Mouse (Mus musculus): ENCODE results near the gene Myo1g. TPM values are rescaled to one million over a fixed set of nuclear protein-coding genes. Genes with fewer than 3 reads are reported as not detected.

Gene Myo1g
- polyA plus RNA-seq (2021), result 0.06 TPM

DNA sequence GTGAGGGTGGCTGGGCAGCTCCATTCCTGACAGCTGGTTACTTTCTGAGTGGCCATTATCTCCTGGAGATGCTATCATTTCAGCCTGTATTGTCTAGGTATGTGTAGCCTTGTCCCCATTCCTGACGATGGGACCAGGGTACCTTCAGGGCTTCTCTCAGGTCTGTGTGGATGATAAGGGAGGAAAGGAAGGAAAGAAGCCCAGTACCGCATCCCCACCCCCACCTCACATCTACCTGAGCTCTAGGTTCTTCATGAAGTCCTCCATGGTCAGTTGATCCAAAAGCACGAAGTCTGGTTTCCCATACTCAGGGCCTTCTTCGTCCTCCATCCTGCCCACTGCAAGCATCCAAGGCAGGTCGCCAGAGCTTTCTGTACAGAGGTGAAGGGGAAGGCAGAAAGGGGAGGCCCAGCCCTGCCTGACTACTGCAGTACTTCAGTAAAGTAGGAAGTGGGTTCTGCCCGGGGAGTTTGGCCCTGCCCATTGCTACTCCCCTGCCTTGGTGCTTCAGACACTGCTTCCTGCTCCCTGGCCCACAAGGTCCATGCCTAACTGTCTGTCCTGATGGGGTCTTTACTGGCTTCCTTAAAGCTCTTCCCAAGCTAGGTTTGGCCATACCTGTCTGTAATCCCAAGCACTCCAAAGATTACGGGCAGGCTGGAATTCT is at the start of gene Myo1g:
Gene Myo1g, minus strand, starts transcription at position 459 of the 667 bp plus-strand sequence.
- DNase-seq (ENCODE audit: low read depth, low spot score) (no peak), ATAC-seq (no peak)
- in situ Hi-C loops (cut with MboI; ENCODE audit: low pct_unique_long_range_greater_than_20kb), result no loop called here
- ChIA-PET CTCF (interaction anchor here (1.6 kb wide), 1 partner anchor 17 kb away, joined by 3 read pairs; no protein-coding TSS in a partner anchor), POLR2A (interaction anchor here (0.6 kb wide), 1 partner anchor 68 kb away, joined by 3 read pairs; no protein-coding TSS in a partner anchor)
- no peaks in the 10 kb centered on the region for H3K27me3 ChIP-seq
- no peak for TF ChIP-seq CTCF (IDR thresholded peaks at IDR 0.05)

DNA sequence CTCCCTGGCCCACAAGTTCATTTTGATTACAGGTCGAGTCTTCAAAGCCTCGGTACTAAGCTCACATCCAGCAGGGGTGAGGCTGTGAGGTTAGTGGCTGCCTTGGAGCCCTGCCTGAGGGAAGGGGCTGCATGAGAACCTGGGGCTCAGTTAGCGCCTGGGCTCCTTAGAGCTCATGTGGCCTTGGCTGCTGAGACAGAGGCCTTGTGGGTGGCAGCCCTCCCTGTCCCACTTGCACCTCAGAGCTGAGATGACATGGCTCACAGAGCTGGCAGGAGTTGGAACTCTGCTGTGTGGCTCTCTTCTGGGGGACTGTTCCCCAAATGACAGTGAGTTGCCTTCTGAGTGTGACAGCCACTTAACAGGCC is 48.6 kb upstream of the Myo1g start:
- no peaks in the 10 kb centered on the region for H3K27me3 ChIP-seq
- POLR2A ChIA-PET, result no interaction called here
- CTCF ChIA-PET, result interaction anchor here (0.7 to 1.4 kb wide), 7 partner anchors 17 to 139 kb away, joined by 3 to 5 read pairs (median 3); no protein-coding TSS in a partner anchor
- in situ Hi-C loops (cut with MboI; ENCODE audit: low pct_unique_long_range_greater_than_20kb), result no loop called here
- no peak for DNase-seq (ENCODE audit: low read depth, low spot score)
- peak; percentile 40 for ATAC-seq
- no peak for TF ChIP-seq CTCF (IDR thresholded peaks at IDR 0.05)

DNA sequence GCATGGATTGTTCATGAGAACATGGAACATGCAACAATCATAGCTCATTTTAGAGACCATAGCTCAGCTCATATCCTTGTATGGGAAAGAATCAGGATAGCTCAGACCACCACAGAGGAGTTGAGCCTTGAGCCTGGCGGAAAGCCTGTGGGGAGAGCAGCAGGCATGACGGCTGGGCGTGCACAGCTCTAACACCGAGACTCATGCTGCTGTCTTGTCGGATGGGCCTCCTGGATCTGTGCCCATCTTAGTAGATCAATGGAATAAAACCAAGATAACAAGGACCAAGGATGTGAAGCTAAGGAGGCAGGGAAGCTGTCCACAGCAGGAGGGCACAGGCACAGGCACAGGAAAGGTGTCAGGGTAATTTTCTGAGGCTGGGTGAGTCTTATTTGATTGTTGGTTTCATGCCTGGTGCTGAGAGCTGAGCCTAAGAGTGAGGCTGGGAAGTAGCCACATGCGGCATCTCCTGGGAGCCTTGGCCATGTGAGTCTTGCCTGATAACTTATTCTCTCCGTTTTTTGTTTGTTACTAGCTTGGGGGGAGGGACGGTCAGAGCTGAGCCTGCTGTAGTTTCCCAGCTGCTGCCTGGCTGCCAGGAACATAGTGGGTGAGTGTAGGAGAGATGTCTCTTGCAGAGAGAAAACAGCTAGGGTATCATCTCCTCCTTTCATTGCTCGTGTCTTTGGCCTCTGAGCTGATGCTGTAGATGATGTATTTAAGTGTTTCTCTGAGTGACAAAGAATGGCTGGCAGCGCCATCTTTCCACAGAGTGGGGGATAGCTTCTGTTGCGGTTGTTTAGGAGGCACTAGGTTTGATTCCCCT is 48.0 kb upstream of the Myo1g start:
- DNase-seq (ENCODE audit: low read depth, low spot score), result no peak
- TF ChIP-seq CTCF (IDR thresholded peaks at IDR 0.05), result no peak
- no peaks in the 10 kb centered on the region for H3K27me3 ChIP-seq
- ATAC-seq, result peak; percentile 42
- ChIA-PET POLR2A (no interaction called here), CTCF (interaction anchor here (0.7 to 1.4 kb wide), 8 partner anchors 12 to 139 kb away, joined by 3 to 5 read pairs (median 3); no protein-coding TSS in a partner anchor)
- in situ Hi-C loops (cut with MboI; ENCODE audit: low pct_unique_long_range_greater_than_20kb), result no loop called here

DNA sequence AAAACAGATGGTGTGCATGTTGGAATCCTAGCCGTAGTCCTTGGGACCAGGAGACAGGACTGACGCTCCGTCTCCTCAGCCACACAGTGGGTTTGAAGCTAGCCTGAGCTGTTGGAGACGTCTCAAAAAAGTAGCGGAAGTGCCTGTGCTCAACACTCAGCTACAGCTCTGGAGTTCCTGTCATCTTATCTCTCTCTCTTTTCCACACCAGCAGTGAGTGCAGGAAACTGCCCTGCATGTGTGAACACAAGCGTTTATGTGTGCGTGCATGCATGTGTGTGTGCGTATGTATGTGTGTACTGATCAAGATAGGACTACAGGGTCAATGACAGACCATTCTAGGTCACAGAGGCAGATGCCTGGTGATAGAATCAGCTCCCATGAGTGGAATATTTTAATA is 47.2 kb upstream of the Myo1g start:
- no peak for DNase-seq (ENCODE audit: low read depth, low spot score)
- CTCF ChIA-PET, result interaction anchor here (1.1 to 1.9 kb wide), 4 partner anchors 9 to 96 kb away, joined by 3 to 5 read pairs (median 3); no protein-coding TSS in a partner anchor
- TF ChIP-seq CTCF (IDR thresholded peaks at IDR 0.05), result no peak
- in situ Hi-C loops (cut with MboI; ENCODE audit: low pct_unique_long_range_greater_than_20kb), result no loop called here
- POLR2A ChIA-PET, result no interaction called here
- H3K27me3 ChIP-seq, result no peaks in the 10 kb centered on the region
- ATAC-seq, result no peak

DNA sequence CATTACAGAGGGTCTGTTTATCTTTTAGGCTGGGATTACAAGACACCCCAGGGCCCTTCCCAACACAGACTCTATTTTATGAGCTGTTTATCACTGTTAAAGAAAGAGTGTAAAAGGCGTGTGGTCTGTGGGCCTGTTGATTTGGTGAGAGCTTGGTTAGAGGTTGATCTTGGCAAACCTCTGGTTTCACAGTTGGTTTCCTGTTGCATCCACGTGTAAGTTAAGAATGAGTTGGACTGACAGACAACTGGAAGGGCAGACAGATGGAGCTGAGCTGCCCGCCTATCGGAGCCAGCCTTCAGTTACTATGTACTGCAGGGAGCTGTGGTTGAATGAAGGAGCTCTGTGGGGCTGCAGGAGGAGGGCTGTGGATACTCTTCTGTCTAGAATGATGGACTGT is 45.7 kb upstream of the Myo1g start:
- in situ Hi-C loops (cut with MboI; ENCODE audit: low pct_unique_long_range_greater_than_20kb), result no loop called here
- ChIA-PET CTCF (interaction anchor here (0.8 to 1.9 kb wide), 3 partner anchors 8 to 18 kb away, joined by 3 to 5 read pairs (median 4); no protein-coding TSS in a partner anchor), POLR2A (interaction anchor here (1.2 kb wide), 1 partner anchor 8 kb away, joined by 3 read pairs; no protein-coding TSS in a partner anchor)
- no peak for TF ChIP-seq CTCF (IDR thresholded peaks at IDR 0.05)
- no peak for ATAC-seq
- DNase-seq (ENCODE audit: low read depth, low spot score), result no peak
- H3K27me3 ChIP-seq, result no peaks in the 10 kb centered on the region

DNA sequence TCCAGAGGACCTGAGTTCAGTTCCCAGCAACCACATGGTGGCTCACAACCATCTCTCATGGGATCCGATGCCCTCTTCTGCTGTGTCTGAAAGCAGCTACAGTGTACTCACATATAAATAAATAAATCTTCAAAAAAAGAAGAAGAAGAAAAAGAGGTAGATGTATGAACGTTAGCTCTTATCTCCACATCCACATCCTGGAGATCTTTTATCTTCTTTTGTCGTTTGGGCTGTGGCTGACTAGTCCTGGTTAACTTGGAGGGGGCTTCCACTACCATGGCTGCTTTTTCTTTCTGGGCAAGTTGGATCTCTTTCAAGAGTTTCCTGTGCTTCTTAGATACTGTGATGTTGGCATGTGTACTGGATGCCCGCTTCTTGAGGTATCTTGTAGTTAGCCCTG is 42.4 kb upstream of the Myo1g start:
- no peak for DNase-seq (ENCODE audit: low read depth, low spot score)
- CTCF ChIA-PET, result interaction anchor here (3.2 kb wide), 1 partner anchor 14 kb away, joined by 9 read pairs; no protein-coding TSS in a partner anchor
- TF ChIP-seq CTCF (IDR thresholded peaks at IDR 0.05), result no peak
- POLR2A ChIA-PET, result no interaction called here
- in situ Hi-C loops (cut with MboI; ENCODE audit: low pct_unique_long_range_greater_than_20kb), result no loop called here
- no peak for ATAC-seq
- H3K27me3 ChIP-seq, result no peaks in the 10 kb centered on the region

DNA sequence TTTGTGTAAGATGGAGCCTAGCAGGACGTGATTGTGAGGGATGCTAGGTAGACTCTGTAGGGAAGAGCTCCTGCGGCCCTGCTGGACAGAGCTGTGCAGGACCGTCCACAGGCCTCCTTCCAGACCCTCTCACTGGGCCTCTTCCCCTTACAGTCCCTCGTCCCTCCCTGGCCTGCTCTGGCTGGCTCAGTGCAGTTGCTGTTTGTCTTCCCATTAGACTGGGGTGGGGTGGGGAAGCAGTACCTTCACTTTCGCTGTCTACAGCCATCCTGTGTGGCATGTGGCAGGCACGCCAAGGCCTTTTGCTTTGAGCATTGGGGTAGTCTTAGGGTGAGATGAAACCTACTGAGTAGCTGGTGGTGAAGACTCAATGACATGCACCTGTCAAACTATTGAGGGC is 41.6 kb upstream of the Myo1g start:
- in situ Hi-C loops (cut with MboI; ENCODE audit: low pct_unique_long_range_greater_than_20kb), result no loop called here
- ChIA-PET POLR2A (no interaction called here), CTCF (interaction anchor here (3.2 kb wide), 1 partner anchor 13 kb away, joined by 9 read pairs; no protein-coding TSS in a partner anchor)
- H3K27me3 ChIP-seq, result no peaks in the 10 kb centered on the region
- TF ChIP-seq CTCF (IDR thresholded peaks at IDR 0.05), result no peak
- no peak for DNase-seq (ENCODE audit: low read depth, low spot score)
- no peak for ATAC-seq

DNA sequence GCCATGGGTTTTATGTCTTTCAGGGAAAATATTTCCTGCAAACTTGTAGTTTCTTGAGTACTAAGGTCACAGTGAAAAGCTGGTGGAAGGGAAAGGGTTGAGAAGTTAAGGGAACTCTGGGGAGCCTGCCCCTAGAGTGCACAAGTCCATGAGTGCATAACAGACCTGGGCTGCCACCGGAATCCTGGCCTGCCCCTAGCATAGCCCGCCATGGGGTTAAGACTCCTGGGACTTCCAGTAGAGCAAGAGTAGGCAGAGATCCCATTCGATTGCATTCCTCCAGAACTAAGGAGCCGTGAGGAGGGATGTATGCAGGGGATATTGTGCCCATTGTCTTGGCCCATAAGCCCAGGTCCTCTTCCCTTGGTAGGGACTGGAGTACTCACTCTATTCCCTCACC is 40.7 kb upstream of the Myo1g start:
- CTCF ChIA-PET, result interaction anchor here (1.5 kb wide), 1 partner anchor 13 kb away, joined by 3 read pairs; no protein-coding TSS in a partner anchor
- no peak for TF ChIP-seq CTCF (IDR thresholded peaks at IDR 0.05)
- H3K27me3 ChIP-seq, result no peaks in the 10 kb centered on the region
- in situ Hi-C loops (cut with MboI; ENCODE audit: low pct_unique_long_range_greater_than_20kb), result no loop called here
- DNase-seq (ENCODE audit: low read depth, low spot score) (no peak), ATAC-seq (no peak)
- POLR2A ChIA-PET, result interaction anchor here (0.6 kb wide), 1 partner anchor 211 kb away, joined by 5 read pairs; no protein-coding TSS in a partner anchor

DNA sequence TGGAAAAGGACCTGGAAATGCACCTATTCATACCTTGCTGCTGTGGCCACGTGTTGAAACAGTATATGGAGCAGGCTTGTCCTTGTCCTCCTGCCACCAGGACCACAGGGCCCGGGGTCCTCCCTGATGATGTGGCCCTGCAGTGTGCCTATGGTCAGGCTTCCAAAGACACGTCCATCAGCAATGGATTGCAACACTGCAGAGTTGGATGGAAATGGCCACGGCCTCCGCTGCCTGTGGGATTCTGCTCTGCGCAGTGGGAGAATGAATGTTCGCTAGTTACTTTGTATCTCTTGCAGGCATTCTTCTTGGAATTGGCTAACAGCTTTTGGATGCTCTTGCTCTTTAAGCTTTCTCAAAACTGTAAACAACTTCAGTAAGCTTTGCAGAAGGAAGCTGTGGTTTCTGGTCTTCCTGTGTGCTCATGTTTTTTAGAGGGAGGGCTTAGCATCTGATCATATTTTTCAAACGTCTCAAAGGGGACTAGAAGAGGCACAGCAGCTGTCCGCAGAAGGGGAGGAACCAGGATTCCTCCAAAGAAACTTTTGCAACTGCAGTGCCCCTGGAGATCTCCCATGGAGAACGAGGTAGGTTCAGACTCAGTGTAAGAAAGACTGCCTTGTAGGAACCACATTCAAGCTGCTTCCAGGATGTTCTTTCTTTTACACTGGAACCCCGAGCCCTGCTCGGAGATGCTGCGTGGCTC is 40.0 kb upstream of the Myo1g start:
- no peak for ATAC-seq
- no peak for DNase-seq (ENCODE audit: low read depth, low spot score)
- POLR2A ChIA-PET, result no interaction called here
- H3K27me3 ChIP-seq, result no peaks in the 10 kb centered on the region
- TF ChIP-seq CTCF (IDR thresholded peaks at IDR 0.05), result no peak
- CTCF ChIA-PET, result interaction anchor here (0.7 to 1.5 kb wide), 2 partner anchors 11 to 13 kb away, joined by 3 read pairs; no protein-coding TSS in a partner anchor
- in situ Hi-C loops (cut with MboI; ENCODE audit: low pct_unique_long_range_greater_than_20kb), result no loop called here

DNA sequence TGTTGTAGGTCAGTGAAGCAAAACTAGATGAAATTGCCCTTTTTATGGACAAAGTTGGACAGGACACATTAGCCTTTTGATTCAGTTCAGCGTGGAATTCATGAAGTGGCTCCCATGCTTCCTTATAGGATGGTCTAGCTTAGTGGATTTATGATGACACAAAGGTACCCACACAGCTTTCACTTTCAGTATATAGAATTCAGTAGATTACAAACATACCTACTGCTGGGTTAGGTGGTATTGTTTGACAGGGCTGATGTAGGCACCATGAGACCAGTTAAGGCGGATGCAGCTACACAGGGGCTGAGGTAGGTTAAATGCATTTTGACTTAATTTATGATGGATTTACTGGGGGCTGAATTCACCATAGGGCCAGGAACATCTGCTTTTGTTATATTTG is 39.2 kb upstream of the Myo1g start:
- ATAC-seq, result no peak
- DNase-seq (ENCODE audit: low read depth, low spot score), result no peak
- H3K27me3 ChIP-seq, result no peaks in the 10 kb centered on the region
- CTCF ChIA-PET, result interaction anchor here (1.5 kb wide), 1 partner anchor 12 kb away, joined by 3 read pairs; no protein-coding TSS in a partner anchor
- POLR2A ChIA-PET, result no interaction called here
- in situ Hi-C loops (cut with MboI; ENCODE audit: low pct_unique_long_range_greater_than_20kb), result no loop called here
- TF ChIP-seq CTCF (IDR thresholded peaks at IDR 0.05), result no peak
